ENCODE assay signal across 8 mouse cellular contexts in genomic region chr15:100040541-100041266, GRCm38 (mm10). TPM values are rescaled to one million over a fixed set of nuclear protein-coding genes. Genes with fewer than 3 reads are reported as not detected.
DNase-seq lines count a peak whose midpoint lies in the region; ATAC-seq and TF ChIP-seq lines count a peak whose summit lies in the region.

No protein-coding gene starts in this region.

- TF ChIP-seq POLR2A in thymus, adult 2 months (IDR thresholded peaks at IDR 0.05; ENCODE audit: control insufficient read depth, extremely low read depth, insufficient read depth, low read length, poor library complexity) = no peak

- no peaks in the 10 kb centered on the region for H3K36me3 ChIP-seq in thymus, adult 2 months (ENCODE audit: control insufficient read depth, insufficient read depth, low read length)

- intact Hi-C loops in heart, postnatal 14 days (cut with DNase I) = no loop called here

- WGBS in thymus, adult 2 months = 43% methylated on average over 14 of the region's 14 CpGs

- DNase-seq in embryo, embryonic 10.5 days (ENCODE audit: low spot score) = peak; percentile 47
- no peak for DNase-seq in embryo, embryonic 10 days (ENCODE audit: low spot score)
- peak; percentile 12 for DNase-seq in thymus, postnatal 0 days (ENCODE audit: low spot score)
- no peak for DNase-seq in thymus, adult 2 months
- peak; percentile 22 to 34 for DNase-seq in heart, postnatal 14 days
- peak; percentile 34 for DNase-seq in lung, postnatal 36 days

- H3K27ac ChIP-seq in thymus, adult 2 months (ENCODE audit: control insufficient read depth, insufficient read depth, low read length) = no peak overlapping the region

- no peaks in the 10 kb centered on the region; the same call in 1 of the 2 replicates for H3K27me3 ChIP-seq in thymus, adult 2 months (ENCODE audit: control insufficient read depth, insufficient read depth, low read length)

- H3K4me3 ChIP-seq in thymus, adult 2 months (ENCODE audit: control insufficient read depth, insufficient read depth, low read length) = no peak overlapping the region

- TF ChIP-seq CTCF in thymus, adult 2 months (IDR thresholded peaks at IDR 0.05; ENCODE audit: borderline replicate concordance, control insufficient read depth, extremely low read depth, insufficient read depth, low read length, poor library complexity) = no peak

- ATAC-seq in erythroid progenitor cell, adult 5-6 weeks (replicated peaks; ENCODE audit: low FRiP score, poor library complexity, severe bottlenecking) = no peak
- no peak for ATAC-seq in megakaryocyte progenitor cell, adult 5-6 weeks (replicated peaks; ENCODE audit: poor library complexity)

- peaks cover 13% of the 10 kb centered on the region for H3K4me1 ChIP-seq in thymus, adult 2 months (replicated peaks; ENCODE audit: control insufficient read depth, insufficient read depth, low read length)

RNA-seq across cellular contexts. Expression of gene Dip2b, which starts 2.2 kb away (rescaled TPM):
- 7.9 and 9.5 TPM in 2 replicates for polyA plus RNA-seq in thymus, postnatal 0 days (2015; fragmentation: Nextera tagmentation; extraction: Ambion mirVana)
- polyA plus RNA-seq in thymus, adult 2 months (2012; rRNA removed) = 18.1 and 22.2 TPM in 2 replicates
- total RNA-seq in heart, postnatal 14 days (2021) = 10 to 100 TPM; 26.0 to 27.6 TPM
- total RNA-seq in erythroid progenitor cell, adult 5-6 weeks (2015; ENCODE audit: low replicate concordance) = 3.6 and 5.4 TPM in 2 replicates
- 6.3 and 9.8 TPM in 2 replicates for total RNA-seq in erythroid progenitor cell, adult 5-6 weeks (2017; ENCODE audit: low replicate concordance)
- total RNA-seq in megakaryocyte progenitor cell, adult 5-6 weeks (2015) = 17.5 and 17.6 TPM in 2 replicates
- total RNA-seq in megakaryocyte progenitor cell, adult 5-6 weeks (2017) = 10.2 TPM in 2 replicates

Comparison
In these comparisons a context has a peak if more than half of its experiments do, and no peak if none do; other contexts are left out.
1. DNase-seq: peak in embryo, embryonic 10.5 days (single experiment), thymus, postnatal 0 days (single experiment), heart, postnatal 14 days (2 of 2) and lung, postnatal 36 days (single experiment); none in embryo, embryonic 10 days (single experiment) and thymus, adult 2 months (single experiment).